Mouse (Mus musculus) hindbrain, embryonic 13.5 days (tissue): Measurements from ENCODE around the gene Elf5. TPM values are rescaled to one million over a fixed set of nuclear protein-coding genes. Genes with fewer than 3 reads are reported as not detected.

Experiments used
- ATAC-seq: fragments of 200-750 bp; cut with Nextera tagmentation; 2 replicates; pipeline ENCODE4 v1.8.0; 2017; ENCODE audit warnings: moderate TSS enrichment; ENCODE audit not compliant: low FRiP score
- H3K27ac ChIP-seq: fragments of 300-500 bp; sonication (generic); 2 replicates; pipeline ENCODE4 v1.5.1; 2015; ENCODE audit warnings: inconsistent platforms, mild to moderate bottlenecking, moderate library complexity
- H3K27me3 ChIP-seq: fragments of 300-500 bp; sonication (generic); 2 replicates; pipeline ENCODE4 v1.6.1; 2015; ENCODE audit warnings: mild to moderate bottlenecking, inconsistent platforms
- H3K36me3 ChIP-seq: fragments of 300-500 bp; sonication (generic); 2 replicates; pipeline ENCODE4 v1.6.1; 2015; ENCODE audit warnings: mild to moderate bottlenecking, inconsistent platforms
- H3K4me1 ChIP-seq: fragments of 300-500 bp; sonication (generic); replicated peaks from 2 replicates; pipeline ENCODE4 v1.6.1; 2015; ENCODE audit warnings: inconsistent platforms
- H3K4me2 ChIP-seq: fragments of 300-500 bp; sonication (generic); 2 replicates; pipeline ENCODE4 v1.6.1; 2015; ENCODE audit warnings: inconsistent platforms, mild to moderate bottlenecking, moderate library complexity
- H3K4me3 ChIP-seq: fragments of 300-500 bp; sonication (generic); 2 replicates; pipeline ENCODE4 v1.5.1; 2015; ENCODE audit warnings: mild to moderate bottlenecking, inconsistent platforms
- H3K9ac ChIP-seq: fragments of 300-500 bp; sonication (generic); 2 replicates; pipeline ENCODE4 v1.6.1; 2015; ENCODE audit warnings: mild to moderate bottlenecking, inconsistent platforms
- H3K9me3 ChIP-seq: fragments of 300-500 bp; sonication (generic); 2 replicates; pipeline ENCODE4 v1.6.1; 2016; ENCODE audit warnings: inconsistent platforms
- WGBS: fragments of 180-500 bp; shearing (Covaris S2); methylation state at CpG from one replicate; pipeline ENCODE4 v1.1.7; 2015; 5-methylcytosine and 5-hydroxymethylcytosine counted together
- polyA plus RNA-seq: library from polyadenylated mRNA; unstranded; fragments of >200 nt; fragmentation: Nextera tagmentation; extraction: Ambion mirVana; gene quantifications from 2 replicates; pipeline ENCODE4 v1.2.1, GENCODE M21; 2015

Elf5 gene
- polyA plus RNA-seq = not detected in 2 replicates

DNA sequence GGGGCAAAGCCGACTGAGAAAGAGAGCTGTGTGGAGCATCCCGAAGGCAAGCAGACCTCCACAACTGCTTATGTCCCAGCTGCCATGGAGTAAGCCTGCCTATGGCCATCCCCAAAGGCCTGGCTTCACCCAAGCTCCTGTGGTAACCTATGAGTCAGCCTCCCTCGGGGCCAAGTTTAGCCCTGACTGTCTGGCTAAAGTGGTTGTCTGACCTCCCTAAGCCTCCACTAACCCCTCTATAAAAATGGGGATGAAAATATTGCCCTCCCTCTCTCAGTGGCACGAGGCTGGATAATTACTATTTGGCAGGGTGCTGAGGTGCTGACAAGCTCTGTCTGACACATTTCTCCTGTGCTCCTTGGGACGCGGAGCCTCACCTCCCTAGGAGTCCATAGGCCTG, at the start of gene Elf5:
Gene Elf5, plus strand, starts transcription at position 341 of the 400 bp plus-strand sequence.
- Histone ChIP-seq H3K36me3 (no peaks in the 10 kb centered on the region), H3K4me3 (no peak within 1 kb of the TSS), H3K4me2 (no peak within 1 kb of the TSS), H3K27ac (no peak within 1 kb of the TSS), H3K4me1 (no peaks in the 10 kb centered on the region), H3K9ac (no peak within 1 kb of the TSS), H3K9me3 (no peaks in the 10 kb centered on the region), H3K27me3 (no peaks in the 10 kb centered on the region)
- no peak for ATAC-seq
- WGBS = 90% methylated on average over 6 of the region's 6 CpGs

DNA sequence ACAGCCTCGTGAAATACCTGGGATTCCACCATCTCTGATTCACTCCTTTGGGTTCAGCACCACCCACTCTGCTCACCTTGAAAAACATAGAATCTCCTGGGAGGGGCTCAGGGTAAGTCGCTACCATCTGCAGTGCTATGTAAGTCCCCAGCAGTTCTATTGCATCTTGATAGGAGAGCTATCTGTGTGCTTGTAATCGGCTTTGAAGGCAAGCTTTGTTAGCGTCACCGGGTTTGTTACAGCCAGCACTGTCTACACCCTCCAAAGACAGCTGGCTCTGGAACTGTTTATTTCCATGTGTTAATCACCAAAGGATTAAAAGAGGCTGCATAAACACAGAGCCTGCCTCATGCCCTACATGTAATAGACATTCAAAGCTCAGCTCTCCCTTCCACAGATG, 38.9 kb upstream of the Elf5 start:
- WGBS = 81% methylated on average over 5 of the region's 5 CpGs
- no peak for ATAC-seq
- H3K4me2 ChIP-seq = no peak overlapping the region
- no peak overlapping the region for H3K27ac ChIP-seq
- H3K4me1 ChIP-seq = no peaks in the 10 kb centered on the region
- H3K9ac ChIP-seq = no peak overlapping the region
- no peaks in the 10 kb centered on the region for H3K27me3 ChIP-seq
- H3K36me3 ChIP-seq = no peaks in the 10 kb centered on the region
- no peaks in the 10 kb centered on the region for H3K9me3 ChIP-seq
- no peak overlapping the region for H3K4me3 ChIP-seq

DNA sequence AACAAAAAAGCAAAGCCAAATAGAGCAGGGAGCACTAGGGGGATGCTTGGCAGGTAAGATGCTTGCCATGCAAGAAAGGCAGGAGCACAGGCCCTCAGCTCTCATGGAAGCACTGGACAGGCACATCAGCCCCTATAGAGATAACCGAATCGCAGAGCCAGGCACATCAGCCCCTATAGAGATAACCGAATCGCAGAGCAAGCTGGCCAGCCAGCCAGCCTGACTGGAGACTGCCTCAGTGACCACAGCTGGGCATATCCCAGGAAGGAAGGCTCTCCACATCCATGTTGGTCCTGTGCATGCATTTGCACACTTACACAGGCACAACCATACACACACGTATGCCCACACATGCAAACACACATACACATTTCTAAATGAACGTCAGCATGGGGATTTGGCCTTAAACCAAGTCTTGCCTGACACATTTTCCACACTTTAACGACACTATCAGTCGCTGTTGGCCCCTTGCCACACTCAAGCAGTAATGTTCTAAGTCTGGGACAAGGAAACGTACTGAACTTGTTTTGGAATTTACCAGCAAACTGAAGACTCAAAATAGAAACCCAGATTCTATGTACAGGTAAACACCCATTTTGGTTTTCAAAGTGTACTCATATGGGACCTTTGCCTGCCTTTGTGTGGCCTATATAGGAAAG, 31.9 kb upstream of the Elf5 start:
- no peaks in the 10 kb centered on the region for H3K36me3 ChIP-seq
- 84% methylated on average over 9 of the region's 9 CpGs for WGBS

DNA sequence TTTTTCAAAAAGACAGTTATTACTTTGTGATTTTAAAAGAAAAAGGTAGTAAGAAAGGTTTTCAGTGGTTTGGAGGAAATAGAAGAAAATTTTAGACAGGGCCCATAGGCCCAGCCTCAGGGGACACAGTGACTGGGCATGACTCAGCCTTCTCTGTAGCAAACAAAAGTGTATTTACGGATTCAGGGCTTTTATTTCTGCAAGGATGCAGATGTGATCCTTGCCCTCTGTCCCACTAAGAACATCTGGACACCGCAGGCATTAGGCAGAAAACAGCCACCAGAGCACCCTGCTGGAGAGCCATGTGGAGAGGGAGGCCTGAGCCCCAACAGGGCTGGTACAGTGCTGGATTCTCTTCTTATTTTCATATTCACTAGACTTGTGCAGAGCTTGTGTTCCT, 29.3 kb upstream of the Elf5 start:
- H3K9me3 ChIP-seq = no peaks in the 10 kb centered on the region
- H3K4me1 ChIP-seq = no peaks in the 10 kb centered on the region
- no peak overlapping the region for H3K4me3 ChIP-seq
- no peak overlapping the region for H3K9ac ChIP-seq
- no peaks in the 10 kb centered on the region for H3K27me3 ChIP-seq
- H3K36me3 ChIP-seq = no peaks in the 10 kb centered on the region
- no peak overlapping the region for H3K4me2 ChIP-seq
- no peak for ATAC-seq
- WGBS = 69% methylated on average over 2 of the region's 2 CpGs
- no peak overlapping the region for H3K27ac ChIP-seq

More for the DNA sequence above, 31.9 kb upstream of the Elf5 start:
- H3K4me3 ChIP-seq = no peak overlapping the region
- ATAC-seq = no peak
- H3K9ac ChIP-seq = no peak overlapping the region
- no peaks in the 10 kb centered on the region for H3K27me3 ChIP-seq
- no peak overlapping the region for H3K27ac ChIP-seq
- no peak overlapping the region for H3K4me2 ChIP-seq
- no peaks in the 10 kb centered on the region for H3K9me3 ChIP-seq
- H3K4me1 ChIP-seq = no peaks in the 10 kb centered on the region

DNA sequence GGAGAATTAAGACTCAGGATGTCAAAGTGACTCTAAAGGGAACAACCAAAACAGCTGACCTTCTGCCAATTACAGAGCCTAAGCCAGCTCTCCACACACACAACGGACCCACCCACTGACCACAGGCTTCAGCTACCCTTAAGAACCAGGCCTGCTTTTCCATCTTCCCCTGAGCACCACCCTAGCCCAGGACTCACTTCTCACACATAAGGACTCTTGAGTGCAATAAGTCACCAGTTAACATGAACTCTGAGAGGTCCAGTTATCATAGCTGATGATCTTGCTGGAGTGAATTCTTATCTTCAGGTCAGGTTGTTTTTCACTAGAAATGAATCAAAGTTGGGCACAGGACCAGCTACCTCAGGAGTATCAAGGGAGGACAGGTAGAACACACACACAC, 23.6 kb upstream of the Elf5 start:
- no peak overlapping the region for H3K4me2 ChIP-seq
- no peak overlapping the region for H3K9ac ChIP-seq
- ATAC-seq = no peak
- no peak overlapping the region for H3K27ac ChIP-seq
- H3K4me3 ChIP-seq = no peak overlapping the region
- H3K9me3 ChIP-seq = no peaks in the 10 kb centered on the region
- H3K36me3 ChIP-seq = no peaks in the 10 kb centered on the region
- H3K4me1 ChIP-seq = peaks cover 8% of the 10 kb centered on the region
- 93% methylated on average over 1 of the region's 1 CpGs for WGBS
- no peaks in the 10 kb centered on the region for H3K27me3 ChIP-seq

DNA sequence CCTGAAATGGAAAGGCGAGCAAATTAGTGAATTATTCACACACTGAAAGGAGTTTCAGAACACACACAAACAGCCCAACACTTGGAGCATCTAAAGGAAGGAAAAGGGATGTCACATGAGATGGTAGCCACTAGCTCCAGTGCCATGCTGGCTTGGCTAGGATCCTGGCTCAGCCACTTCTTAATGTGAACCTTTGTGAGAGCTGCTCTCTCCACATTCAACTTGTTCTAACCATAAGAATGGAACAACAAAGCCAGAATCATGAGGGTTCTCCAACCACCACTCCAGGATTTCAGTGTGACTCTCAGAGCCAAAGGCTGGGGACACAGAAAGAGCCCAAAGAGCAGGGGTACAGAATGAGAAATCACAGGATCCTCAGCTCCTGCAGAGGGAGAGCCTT, 23.2 kb upstream of the Elf5 start:
- no peak overlapping the region for H3K9ac ChIP-seq
- WGBS = 85% methylated on average over 1 of the region's 1 CpGs

DNA sequence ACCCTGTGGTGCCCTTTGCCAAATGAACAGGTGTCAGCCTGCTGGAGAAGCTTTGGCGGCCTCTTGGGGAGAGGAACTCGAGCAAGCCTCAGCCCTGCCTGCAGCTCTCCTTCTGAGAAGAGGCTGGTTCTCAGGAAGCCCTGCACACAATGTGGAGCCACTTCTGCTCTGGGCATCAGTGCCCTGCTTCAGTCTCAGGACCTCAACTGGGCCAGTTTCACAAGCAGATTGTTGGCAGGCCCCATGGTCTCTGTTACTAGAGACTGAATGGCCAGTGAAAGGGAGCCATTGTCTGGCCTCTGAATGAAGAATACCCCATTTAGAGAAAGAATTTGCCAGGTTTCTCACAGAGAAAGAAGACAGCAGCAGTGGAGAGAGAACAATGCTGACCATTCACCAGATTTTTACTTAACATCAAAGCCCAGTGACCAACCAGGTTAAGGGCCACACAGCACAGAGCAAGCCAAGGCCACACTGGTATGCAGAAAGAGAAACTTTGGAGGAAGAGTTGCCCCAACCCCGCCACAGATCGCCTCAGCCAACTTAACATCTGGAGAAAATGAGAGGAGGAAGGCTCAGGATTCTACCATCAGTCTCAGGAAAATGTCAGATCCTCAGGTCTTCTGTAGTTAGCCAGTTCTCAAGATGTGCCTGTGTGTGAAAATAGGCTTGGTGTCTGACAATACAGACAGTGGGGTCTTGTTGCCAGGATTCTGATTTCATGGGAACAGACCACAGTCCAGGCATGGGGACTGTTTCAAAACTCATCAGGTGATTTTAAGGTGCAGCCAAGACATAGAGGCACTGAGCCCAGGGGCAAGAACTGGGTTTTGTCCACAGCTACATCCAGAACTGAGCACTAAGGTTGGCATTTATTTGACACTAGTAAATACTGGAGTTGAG, 21.2 kb upstream of the Elf5 start:
- peaks cover 5% of the 10 kb centered on the region; the same call in 1 of the 2 replicates for H3K9me3 ChIP-seq
- peak; percentile 52; the same call in 1 of the 2 replicates for ATAC-seq

More for the DNA sequence above, 23.2 kb upstream of the Elf5 start:
- H3K27ac ChIP-seq = no peak overlapping the region
- peaks cover 8% of the 10 kb centered on the region for H3K4me1 ChIP-seq
- H3K4me2 ChIP-seq = no peak overlapping the region
- no peak for ATAC-seq
- no peaks in the 10 kb centered on the region for H3K27me3 ChIP-seq
- no peaks in the 10 kb centered on the region for H3K36me3 ChIP-seq
- no peaks in the 10 kb centered on the region for H3K9me3 ChIP-seq
- H3K4me3 ChIP-seq = no peak overlapping the region

DNA sequence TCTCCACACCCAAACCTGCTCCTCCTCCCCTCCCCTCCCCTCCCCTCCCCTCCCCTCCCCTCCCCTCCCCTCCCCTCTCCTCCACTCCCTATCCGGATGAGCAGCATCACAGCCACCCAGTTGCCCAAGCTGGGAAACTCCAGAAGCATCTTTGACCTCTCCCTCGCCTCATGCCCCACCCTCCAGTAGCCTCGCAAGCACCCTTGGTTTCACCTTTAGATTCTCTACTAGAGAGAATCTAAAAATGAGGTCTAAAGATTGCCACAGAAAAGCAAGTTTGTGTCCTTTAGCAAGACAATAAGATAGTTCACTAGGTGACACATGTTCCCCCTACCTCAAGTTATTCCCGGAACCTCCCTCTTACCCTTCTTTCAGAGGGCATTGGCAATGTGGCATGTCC, 19.9 kb upstream of the Elf5 start:
- Histone ChIP-seq H3K9me3 (peaks cover 5% of the 10 kb centered on the region; the same call in 1 of the 2 replicates), H3K36me3 (no peaks in the 10 kb centered on the region), H3K4me2 (no peak overlapping the region), H3K4me3 (no peak overlapping the region), H3K27me3 (no peaks in the 10 kb centered on the region), H3K4me1 (peaks cover 8% of the 10 kb centered on the region), H3K9ac (no peak overlapping the region), H3K27ac (no peak overlapping the region)
- WGBS = 96% methylated on average over 3 of the region's 4 CpGs
- ATAC-seq = no peak

More for the DNA sequence above, 21.2 kb upstream of the Elf5 start:
- Histone ChIP-seq H3K4me3 (no peak overlapping the region), H3K27ac (peak overlapping the region; percentile 44; the same call in 1 of the 2 replicates), H3K36me3 (no peaks in the 10 kb centered on the region), H3K4me1 (peaks cover 8% of the 10 kb centered on the region), H3K9ac (no peak overlapping the region), H3K27me3 (no peaks in the 10 kb centered on the region), H3K4me2 (no peak overlapping the region)
- WGBS = 33% methylated on average over 4 of the region's 4 CpGs

DNA sequence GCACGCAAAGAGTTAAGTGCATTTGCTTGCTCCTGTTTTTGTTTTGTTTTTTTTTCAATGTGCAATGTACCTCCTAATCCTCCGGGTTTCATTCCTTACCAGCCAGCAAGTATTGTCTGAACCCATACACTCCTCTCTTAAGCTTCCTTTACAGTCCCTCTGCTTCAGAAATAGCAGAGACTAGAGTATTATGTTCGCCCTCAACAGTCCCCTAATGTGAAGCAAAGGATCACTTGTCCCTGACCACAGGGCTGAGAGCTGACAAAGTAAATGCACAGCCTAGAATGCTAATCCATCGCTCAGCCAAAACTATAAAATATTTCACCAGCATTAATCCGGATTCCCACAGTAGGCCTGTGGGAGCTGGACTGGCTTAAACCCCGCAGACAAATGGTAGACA, 13.4 kb upstream of the Elf5 start:
- Histone ChIP-seq H3K9ac (no peak overlapping the region), H3K4me1 (no peaks in the 10 kb centered on the region), H3K27me3 (no peaks in the 10 kb centered on the region), H3K4me2 (no peak overlapping the region), H3K4me3 (no peak overlapping the region), H3K36me3 (no peaks in the 10 kb centered on the region), H3K27ac (no peak overlapping the region), H3K9me3 (peaks cover 5% of the 10 kb centered on the region; the same call in 1 of the 2 replicates)
- no peak for ATAC-seq
- WGBS = 80% methylated on average over 6 of the region's 6 CpGs

DNA sequence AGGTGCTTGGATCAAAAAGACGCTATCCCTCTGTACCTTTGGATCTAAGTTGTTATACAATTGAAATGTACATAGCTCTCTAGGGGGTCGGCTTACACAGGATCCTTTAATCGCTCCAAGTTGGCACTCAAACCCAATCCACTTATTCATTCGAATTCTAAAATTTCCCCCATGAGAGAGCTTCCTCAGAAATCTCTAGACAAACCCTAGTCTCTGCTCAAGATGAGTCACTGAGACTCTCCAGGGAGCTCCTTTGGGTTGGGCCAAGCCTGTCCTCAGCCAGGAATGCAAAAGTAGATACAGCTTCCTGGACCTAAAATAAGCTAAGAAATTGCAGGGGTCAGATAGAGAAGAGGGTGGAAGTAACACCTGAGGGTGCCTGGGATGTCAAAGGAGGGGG, 10.8 kb upstream of the Elf5 start:
- 87% methylated on average over 4 of the region's 4 CpGs for WGBS

DNA sequence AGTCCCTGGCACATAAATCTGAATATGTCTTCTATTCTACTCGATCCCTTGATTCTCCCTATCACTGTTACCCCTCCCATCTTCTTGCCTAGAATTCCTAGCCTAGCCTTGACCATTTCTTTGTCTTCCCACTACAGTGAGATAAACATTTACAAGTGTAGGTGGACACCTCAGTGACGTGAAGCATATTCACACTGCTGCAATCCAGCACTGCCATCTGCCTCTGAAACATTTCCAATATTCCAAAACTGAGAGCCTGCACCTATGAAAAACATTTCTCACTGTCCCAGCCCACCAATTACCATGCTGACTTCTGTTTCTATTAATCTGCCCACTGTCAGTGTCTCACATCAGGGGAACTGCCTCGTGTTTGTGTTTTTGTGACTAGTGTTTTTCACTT, 5.2 kb upstream of the Elf5 start:
- ATAC-seq = no peak
- no peaks in the 10 kb centered on the region for H3K27me3 ChIP-seq
- no peaks in the 10 kb centered on the region for H3K9me3 ChIP-seq
- H3K4me1 ChIP-seq = no peaks in the 10 kb centered on the region
- H3K4me2 ChIP-seq = no peak overlapping the region
- WGBS = 79% methylated on average over 3 of the region's 3 CpGs
- no peak overlapping the region for H3K4me3 ChIP-seq
- H3K9ac ChIP-seq = no peak overlapping the region
- H3K27ac ChIP-seq = no peak overlapping the region
- H3K36me3 ChIP-seq = no peaks in the 10 kb centered on the region

More for the DNA sequence above, 10.8 kb upstream of the Elf5 start:
- Histone ChIP-seq H3K9me3 (no peaks in the 10 kb centered on the region), H3K27me3 (no peaks in the 10 kb centered on the region), H3K4me1 (no peaks in the 10 kb centered on the region), H3K27ac (no peak overlapping the region), H3K9ac (no peak overlapping the region), H3K36me3 (no peaks in the 10 kb centered on the region), H3K4me2 (no peak overlapping the region), H3K4me3 (no peak overlapping the region)
- ATAC-seq = no peak

DNA sequence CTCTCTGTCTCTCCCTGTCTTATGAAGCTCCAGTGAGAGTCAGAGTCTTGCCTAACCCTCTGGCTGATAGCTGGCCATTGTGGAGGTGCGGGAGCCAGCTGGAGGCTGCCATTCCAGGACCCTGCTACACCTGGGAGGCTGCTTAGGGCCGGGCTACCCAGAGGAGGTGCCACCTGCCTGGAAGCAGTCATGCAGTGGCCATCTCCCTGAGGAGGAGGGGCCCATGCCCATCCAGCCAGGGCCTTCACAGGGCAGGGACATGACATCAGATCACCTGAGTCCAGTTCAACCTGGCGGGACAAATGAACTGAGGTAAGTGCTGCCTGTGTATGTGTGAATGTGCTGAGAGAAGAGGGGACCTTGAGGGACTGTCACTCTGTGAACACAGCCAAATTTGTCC, 328 bp downstream of the Elf5 start:
- Histone ChIP-seq H3K36me3 (no peaks in the 10 kb centered on the region), H3K4me1 (no peaks in the 10 kb centered on the region), H3K27me3 (no peaks in the 10 kb centered on the region), H3K4me3 (no peak overlapping the region), H3K9ac (no peak overlapping the region), H3K9me3 (no peaks in the 10 kb centered on the region), H3K27ac (no peak overlapping the region), H3K4me2 (no peak overlapping the region)
- ATAC-seq = no peak
- 93% methylated on average over 3 of the region's 3 CpGs for WGBS
